Mouse (Mus musculus) ovary, postnatal 14 days (tissue): ENCODE results near the gene Kdelr1.
A peak's percentile ranks its signal among the peaks of the same experiment; 100 is the strongest.

ENCODE experiments used
- DNase-seq: peaks from one replicate; pipeline ENCODE4 v3.0.0; 2022; ENCODE audit warnings: low spot score

Kdelr1 gene

DNA sequence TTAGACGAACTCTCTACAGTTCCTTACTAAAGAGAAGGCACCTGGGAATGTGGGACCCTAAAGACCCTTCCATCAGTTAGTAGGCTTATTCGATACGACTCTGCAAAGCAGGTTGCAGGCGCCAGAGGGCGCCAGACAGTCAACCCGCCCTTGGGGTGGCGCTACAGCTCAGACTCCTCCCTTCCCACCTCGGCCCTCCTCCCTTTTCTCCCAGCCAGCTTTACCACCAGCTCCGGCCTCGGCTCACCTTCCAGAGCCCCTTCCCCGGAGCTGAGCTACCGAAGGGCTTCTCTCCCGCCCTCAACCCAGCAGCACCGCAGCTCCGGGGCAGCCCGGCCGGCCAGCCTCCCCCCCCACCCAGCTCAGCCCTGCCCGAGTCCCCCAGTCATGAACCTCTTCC, at the start of gene Kdelr1:
TSS of gene Kdelr1 (plus strand) at position 149 of the 400 bp plus-strand sequence.
- DNase-seq = peak; percentile 88

DNA sequence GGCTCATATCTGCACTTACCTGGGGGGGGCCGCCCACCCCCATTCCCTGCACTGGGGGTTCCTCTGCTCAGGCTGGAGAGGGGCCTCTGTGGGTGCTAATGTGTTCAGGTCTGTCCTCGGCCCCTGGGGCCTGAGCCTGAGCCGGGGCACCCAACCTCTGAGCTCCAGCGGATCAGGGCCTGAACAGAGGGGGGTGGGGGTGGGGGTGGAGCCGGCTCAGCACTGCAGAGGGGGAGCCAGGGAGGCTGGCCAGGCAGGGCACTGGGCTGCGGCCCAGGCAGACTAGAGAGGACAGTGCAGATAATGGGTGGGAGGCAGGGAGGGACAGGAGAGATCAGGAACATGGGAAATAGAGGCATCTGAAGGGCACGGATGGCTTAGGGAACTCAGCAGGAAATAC, 48.0 kb upstream of the Kdelr1 start, which contains the start of gene Kcnj14:
TSS of gene Kcnj14 (minus strand) at position 185 of the 400 bp plus-strand sequence.
- DNase-seq = no peak

DNA sequence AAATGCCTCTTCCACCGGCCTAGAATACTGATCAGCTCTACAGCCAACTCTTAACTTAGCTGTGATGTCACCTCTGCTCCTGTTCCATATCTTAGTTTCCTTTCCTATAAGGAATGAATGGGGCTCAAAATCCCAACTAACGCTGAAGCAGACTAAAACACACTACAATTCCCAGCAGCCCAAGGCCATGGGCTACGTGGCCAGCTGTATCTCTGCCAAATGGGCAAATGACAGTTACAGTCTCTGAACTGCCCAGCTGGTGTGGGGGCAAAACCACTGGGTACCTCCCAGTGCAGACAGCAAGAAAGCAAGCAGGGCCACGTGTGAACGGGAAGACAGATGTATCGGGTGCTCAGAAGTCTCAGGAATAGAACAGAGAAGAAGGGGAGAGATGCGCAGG, 45.9 kb upstream of the Kdelr1 start:
- DNase-seq = no peak

DNA sequence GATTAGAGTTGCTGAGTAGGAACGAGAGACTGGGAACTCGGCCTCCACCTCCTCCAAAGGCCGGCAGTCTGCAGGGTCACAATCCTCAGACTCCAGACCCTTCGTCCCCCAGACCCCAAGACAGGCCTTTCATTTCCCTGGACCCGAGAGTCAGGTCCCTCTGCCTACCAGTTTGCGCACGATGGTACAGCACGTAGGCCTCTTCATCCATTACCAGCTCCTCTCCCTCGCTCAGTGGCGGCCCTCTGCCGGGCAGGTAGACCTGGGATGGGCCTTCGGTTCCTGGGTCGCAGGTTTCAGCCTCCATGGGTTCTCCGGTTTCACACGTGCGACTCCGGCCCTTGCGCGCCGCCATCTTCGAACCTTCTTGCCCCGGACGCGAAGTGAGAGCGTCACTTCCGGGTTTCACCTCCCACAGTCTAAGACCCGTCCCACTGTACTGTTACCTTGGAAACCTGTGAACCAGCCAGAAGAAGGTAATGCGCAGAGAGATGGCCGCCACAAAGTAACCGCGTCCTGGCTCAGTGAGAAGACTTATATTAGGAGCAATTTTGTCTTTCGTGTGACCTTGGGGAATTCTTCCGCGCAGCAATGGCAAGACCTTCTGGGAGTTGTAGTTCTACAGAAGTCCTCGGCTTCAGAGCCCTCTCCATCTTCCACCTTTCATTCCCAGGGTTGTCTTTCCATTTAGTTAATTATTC, 42.0 kb upstream of the Kdelr1 start, which contains the start of gene Grwd1:
TSS of gene Grwd1 (minus strand) at position 518 of the 701 bp plus-strand sequence.
- peak; percentile 67 for DNase-seq

DNA sequence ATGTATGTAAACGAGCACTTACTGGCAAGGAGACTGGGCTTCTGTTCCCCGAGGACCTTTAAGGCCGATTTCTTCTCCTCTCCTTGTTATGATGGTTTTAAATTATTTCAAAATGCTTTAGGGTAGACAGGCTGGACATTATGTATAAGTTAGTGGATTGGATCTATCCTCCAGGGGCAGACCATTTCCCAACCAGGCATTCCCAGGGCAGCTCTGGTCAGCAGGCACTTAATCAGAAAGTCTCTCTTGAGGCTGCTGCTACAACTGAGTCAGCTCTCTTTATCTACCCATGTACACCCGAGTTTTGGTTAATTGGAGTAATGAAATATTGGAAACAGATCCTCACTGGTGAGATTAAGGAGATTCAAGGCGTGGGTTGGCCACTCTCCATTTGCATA, 41.4 kb upstream of the Kdelr1 start:
- DNase-seq = no peak

DNA sequence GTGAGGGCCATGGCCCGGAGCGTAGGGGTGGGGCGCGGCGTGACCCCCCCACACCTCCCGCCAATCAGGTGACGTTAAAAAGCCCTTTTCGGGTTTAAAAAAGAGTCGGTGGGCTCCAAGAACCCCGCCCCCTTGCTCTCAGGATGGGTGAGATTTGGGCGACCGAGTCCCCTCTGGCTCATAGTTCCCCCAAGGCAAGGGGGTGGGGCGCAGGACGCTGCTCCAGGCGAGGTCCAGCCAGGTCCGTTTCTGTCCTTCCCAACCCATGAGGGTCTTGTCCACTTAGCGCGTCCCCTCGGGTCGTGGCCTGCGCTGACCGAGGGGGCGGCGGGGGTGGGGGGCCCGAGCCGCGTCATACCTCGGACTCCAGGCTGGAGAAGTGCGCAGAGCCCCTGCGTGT, 40.1 kb upstream of the Kdelr1 start:
- DNase-seq = no peak

DNA sequence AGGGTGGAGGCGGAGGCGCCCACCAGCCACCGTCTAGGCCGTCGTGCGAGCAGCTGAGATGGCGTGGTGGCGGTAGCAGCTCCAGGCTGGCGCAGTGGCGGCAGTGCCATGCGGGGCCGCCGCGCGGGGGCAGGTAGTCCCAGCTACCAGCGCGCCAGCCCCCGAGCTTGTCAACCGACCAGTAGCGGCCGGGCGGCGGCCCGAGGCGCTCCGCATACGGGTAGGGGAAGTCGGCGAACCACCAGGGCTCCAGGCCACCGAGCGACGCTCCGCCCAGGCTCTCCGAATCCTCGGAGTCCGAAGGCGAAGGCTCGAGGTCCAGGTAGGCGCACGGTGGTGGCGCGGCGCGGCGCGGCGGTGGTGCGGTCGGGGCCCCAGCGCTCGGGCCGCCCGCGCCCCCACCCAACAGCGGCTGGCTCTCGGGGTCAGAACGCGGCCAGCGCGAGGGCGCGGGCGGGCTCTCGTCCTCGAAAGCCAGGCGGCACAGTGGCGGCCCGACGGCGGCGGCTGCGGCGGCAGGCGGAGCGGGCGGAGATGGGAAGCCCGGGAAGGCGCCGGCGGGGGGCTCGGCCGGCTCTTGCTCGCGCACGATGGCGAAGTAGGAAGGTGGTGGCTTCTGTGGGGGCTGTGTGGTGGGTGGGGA, 39.3 kb upstream of the Kdelr1 start:
- no peak for DNase-seq

DNA sequence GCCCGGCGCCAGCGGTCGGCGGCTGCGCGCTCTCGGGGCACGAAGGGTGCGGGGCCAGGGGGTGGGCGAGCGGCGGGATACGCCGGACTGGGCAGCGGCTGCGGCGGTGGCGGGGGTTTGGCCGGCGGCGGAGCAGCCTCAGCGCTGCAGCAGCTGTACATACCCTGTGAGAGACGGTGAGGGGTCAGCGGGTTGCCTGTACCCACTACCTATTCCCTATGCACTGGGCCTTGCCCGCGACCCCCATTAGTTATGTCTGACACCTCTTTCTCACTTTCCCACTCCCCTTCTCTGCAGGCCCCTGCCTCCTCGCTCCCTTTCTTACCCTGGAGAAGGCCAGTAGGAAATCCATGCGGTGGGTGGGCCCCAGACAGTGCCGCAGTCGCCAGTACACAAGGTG, 38.6 kb upstream of the Kdelr1 start:
- DNase-seq = no peak

DNA sequence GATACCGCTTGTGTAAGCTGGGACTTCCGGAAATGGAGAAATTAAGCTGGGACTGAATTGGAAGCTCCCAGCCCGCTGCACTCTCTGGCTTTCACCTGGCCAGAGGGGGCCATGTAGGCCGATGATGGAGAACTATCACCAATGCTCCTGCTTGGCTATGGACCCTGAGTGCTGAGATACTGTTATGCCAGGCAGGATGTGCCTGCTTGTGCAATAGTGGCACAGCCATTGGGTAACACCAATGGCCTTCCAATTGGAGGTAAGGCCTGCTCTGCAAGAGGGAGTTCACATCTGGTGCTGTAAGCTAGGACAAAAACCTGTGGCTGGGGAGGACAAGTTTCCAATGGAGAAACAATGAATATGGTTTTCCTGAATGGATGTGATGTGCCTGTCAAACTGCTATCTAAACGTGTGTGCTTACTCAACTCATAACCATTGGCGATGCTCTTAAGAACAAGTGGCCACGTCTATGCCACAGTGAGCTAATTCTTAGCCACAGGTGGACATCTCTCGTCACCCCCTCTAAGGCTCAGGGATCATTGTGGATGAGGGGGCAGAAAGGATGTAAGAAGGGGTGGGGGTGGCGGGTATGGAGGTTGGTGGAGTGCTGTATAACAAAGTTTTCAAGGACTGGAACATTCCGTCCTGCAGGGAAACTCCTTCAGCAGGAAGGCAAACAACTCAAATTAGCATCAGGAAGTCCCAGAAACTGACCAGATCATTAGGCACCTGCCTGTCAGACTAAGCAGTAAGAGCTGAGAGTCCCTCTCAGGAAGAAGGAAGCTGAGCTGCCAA, 29.4 kb upstream of the Kdelr1 start:
- no peak for DNase-seq

DNA sequence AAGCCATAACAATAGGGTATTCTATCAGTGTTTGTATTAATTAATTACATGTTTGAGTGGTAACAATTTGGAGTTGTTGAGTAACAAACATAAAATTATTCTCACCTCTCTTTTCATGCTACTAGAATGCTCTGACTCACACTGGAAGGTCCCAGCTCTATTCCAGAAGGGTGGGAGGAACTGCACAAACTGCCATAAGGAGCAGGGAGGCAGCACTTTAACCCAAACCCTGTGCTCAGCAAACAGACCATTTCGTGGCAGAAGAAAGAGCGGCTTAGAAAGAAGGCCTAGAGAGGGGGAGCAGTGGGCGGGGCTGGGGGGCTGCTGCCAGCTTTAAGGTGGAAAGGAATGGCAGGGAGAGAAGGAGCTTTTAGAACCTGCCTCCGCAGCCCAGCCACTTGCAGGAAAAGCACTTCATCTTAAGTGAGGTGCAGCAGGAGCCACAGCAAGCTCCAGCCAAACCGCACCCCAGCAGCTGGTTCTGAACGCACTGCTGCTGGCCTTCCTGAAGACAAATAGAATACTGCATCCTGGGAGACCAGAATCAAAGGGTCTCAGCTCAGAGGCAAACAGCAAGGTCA, 24.0 kb upstream of the Kdelr1 start:
- no peak for DNase-seq

DNA sequence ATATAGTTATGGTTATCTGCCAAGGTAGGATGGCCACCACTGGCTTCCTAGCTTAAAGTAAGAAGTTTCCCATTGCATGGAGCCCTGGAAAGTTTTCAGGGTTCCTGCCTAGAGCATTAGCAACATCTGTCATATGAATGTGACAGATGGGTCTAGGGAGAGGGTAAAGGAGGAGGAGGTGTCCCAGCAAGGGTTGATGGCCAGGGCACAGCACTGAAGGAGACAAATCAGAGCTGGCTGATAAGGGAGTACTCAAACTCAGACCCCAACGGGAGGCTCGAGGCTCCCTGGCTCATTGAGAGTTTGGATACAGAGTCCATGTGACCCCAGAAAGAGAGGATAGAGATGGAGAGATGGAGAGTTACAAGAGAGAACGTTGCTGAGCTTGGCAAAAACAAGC, 21.9 kb upstream of the Kdelr1 start:
- no peak for DNase-seq

DNA sequence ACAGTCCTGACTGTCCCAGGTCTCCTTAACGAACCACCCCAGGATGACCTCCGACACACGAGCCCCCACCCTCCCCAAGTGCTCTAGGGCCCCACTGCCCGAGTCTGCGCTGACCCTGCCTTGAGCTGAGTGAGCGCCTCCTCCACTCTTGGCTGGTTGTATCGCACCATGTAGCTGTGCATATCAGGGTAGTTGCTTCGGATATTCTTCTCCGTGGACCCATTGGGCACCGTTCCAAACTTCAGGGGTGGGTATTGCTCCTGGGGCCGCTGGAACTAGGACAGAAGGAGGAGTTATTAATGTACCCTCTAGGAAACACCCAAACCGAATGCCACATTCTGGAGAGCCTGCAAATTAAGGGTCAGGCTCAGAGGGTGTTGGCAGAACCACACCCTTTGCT, 19.5 kb upstream of the Kdelr1 start:
- DNase-seq = no peak

DNA sequence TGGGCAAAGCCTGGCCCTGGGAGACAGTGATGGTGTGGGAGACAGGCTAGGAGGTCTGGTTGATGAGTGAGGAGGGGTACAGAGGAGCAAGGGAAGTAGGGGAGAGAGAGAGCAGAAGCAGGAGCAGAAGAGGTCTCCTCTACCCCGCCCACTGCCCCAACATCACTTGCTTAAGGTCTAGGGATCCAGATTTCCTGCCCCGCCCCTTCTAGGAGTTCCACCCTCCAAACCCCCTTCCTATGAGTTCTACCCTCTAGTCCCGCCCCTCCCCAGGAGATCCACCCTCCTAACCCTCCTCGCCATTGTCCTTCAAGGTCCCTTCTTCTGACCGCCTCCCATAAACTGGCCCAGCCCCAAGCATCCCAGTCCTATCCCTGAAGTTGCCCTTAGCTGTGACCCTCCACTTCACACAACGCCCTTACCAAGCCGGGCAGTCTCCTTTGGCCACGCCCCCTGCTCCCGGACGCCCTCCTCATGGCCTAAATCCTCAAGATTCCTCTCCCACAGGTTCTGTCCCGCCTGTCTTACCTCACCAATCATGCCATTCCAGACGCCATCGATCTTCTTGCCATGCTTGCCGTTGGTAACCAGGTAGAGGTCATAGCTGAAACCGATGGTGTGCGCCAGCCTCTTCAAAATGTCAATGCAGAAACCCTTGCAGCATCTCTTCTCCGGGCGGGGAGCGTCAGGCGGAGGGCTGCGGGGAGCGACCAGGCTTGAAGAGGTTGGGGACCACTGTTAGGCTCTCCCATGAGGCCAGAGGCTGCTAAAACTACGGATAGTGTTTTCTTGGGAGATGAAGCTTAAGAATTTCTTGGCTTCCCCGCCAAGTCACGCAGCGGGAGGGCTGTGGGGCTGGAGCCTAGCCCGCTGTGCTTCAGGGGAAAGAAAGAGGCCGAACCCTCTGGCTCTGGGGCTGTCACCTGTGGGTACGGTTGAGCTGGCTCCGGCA, 15.3 kb upstream of the Kdelr1 start:
- no peak for DNase-seq

DNA sequence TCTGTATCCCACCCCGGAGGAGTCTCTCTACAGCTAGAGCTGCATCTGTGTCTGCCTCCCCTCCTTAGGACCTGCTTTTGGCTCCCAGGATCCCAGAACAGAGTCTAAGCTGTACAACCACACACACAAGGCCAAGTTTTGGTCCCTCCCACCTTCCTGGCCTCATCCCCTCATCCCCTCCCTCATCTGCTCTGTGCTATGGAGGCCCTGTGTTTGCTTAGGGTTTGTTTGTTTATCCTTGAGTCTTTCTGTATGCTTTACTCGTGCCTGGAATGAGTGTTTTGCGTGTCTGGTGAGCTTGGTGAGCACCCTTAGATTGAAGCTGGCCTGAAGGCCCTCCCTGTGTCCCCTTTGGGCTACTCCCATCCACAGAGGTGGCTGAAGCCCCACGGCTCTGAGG, 13.6 kb upstream of the Kdelr1 start:
- DNase-seq = no peak

DNA sequence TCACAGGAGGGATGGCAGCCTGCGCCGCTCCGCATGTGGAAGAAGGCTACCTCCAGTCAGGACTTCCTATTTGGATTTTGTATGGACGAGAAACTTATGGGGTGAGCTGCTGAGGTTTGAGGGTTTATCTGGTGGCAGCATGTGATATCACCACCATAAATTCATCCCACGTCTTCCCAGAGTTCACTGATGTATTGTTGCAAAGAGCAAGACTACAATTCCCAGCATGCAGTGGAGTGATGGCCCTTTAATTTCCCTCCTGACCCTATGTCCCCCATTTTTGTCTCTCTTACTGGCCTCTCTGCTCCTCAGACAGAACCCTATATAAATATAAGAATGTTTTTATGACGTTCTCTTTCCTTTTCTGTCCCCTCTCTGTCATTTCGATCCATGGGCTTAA, 9.8 kb upstream of the Kdelr1 start:
- DNase-seq = no peak

DNA sequence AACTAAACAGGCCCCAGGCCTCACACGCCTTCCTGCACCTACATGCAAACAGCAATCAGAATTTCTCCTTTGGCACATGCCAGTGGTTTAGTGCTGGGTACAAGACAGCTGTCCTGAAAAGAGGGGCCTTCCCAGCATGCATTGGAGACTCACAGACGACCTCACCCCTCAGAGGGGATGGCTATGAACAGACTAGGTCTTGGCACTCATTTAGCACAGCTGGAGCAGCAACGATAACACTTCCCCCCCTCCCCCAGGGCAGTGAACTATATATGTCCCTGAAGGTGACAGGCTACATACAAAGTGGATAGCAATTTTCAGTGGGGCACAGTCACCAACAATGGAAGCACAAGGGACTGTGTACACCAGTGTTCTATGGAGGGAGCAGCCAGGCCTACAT, 8.1 kb upstream of the Kdelr1 start:
- no peak for DNase-seq

DNA sequence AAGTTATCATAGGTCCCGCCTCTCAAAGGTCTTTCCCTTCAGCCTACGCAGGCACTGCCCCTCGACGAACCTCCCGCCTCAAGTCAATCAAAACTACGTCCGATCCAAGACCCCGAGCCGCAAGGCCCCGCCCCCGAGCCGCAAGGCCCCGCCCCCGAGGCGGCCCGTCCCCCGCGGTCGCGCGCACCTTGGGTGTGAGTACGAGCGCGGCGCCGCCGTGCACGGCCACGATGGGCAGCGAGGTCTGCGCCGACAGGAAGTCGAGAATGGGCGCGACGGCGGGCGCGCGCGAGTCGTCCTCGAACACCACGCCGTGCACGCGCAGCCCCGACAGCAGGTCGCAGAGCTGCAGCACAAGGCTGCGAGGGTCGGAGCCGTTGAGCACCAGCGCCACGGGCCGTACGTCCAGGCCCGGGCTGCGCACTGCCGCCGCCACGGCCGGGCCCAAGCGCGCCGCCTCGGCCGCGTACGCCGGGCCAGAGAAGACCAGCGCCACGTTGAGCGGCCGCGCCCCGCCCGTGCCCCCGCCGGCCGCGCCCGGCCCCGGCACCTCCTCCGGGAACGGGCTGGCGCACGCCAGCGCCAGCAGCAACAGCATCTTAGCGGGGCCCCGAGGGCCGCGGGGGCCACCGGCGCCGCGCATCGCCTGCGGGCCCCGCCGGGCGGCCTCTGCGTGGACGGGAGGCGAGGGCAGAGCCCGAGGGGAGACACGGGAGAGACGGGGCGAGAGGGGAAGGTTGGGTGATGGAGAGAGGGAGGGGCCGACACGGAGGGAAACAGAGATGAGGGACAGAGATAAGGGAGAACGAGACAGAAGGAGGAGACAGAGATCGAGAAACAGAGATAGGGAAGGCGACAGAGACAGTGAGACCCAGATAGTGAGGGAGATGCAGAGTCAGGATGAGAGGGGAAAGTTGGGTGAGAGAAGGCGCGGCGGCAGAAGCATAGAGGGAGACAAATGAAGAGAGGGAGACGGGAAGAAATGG, 6.4 kb upstream of the Kdelr1 start:
- DNase-seq = peak; percentile 92

DNA sequence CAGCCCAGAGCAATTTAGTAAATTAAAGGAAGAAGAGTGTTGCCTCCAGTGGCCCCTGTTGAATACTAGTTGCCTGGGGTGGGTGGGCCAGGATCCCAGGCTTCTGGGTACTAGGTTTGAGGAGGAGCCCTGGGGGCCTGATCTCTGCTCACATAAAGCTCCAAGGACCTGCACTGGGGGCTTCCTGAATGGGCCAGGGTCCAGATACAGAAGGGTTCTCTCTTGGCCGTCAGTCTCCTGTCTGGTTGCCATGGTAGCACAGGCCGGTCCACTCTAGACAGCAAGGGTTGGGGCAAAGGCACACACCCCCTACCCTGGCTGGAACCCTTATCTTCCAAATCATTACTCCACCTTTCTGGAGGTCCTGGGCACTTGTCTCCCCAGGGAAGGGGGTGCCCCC, 4.7 kb upstream of the Kdelr1 start:
- DNase-seq = no peak

DNA sequence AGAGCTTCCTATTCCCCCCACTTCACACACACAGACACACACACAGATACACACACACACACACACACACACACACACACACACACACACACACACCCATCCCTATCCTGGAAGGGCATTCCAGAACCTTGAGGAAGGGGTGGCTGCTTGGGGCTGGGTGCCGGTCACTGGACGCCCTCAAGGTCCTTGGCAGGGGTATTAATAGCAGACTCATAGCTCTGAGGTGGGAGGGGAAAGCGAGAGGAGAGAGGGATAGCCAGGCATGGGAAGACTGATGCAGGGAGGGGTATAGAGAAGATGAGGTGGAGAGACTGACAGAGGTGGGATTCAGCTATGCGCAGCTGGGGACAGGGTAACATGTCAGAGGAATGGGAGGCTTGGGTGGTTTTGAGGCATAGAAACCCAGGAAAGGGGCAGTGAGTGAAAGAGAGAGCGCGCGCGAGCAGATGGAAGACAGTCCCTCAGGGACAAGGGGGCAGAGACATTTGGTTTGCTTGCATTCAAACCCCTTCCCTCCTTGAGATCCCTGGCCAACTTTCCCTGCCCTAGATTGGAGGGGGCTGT, 3.4 kb upstream of the Kdelr1 start:
- DNase-seq = no peak

DNA sequence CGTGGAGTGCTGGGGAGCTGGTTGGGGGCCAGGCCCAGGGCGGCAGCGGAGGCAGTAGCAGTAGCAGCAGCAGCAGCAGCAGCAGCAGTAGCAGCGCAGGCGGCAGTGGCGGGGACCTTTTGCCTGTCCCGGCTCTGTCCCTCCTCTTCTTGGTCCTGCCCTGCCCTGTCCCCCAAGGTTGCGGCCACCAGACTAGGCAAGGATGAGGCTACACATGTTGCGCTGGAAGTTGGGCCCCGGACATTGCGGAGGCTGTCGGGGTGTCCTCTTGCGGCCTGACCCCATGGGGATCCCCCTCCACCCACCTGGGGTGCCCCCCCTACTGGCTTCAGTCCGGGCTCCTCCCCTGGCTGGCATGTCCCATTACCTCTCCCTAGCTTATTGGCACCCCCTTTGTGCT, 2.8 kb upstream of the Kdelr1 start:
- DNase-seq = no peak
